Mouse (Mus musculus) small intestine, adult 2 months (tissue): ENCODE data around the gene Rfng.

Source experiments
- CTCF ChIP-seq: fragments of 200-500 bp; IDR thresholded peaks from 2 replicates; pipeline ENCODE4 v1.5.1; 2012; ENCODE audit warnings: low read depth, mild to moderate bottlenecking, control low read depth, inconsistent platforms, low read length, moderate library complexity, mixed read lengths; ENCODE audit not compliant: insufficient replicate concordance, insufficient read length; ENCODE audit errors: extremely low read depth
- POLR2A ChIP-seq: fragments of 200-500 bp; IDR thresholded peaks from 2 replicates; pipeline ENCODE4 v1.6.1; 2012; ENCODE audit warnings: low read depth, mild to moderate bottlenecking, control low read depth, inconsistent platforms, low read length, moderate library complexity

DNA sequence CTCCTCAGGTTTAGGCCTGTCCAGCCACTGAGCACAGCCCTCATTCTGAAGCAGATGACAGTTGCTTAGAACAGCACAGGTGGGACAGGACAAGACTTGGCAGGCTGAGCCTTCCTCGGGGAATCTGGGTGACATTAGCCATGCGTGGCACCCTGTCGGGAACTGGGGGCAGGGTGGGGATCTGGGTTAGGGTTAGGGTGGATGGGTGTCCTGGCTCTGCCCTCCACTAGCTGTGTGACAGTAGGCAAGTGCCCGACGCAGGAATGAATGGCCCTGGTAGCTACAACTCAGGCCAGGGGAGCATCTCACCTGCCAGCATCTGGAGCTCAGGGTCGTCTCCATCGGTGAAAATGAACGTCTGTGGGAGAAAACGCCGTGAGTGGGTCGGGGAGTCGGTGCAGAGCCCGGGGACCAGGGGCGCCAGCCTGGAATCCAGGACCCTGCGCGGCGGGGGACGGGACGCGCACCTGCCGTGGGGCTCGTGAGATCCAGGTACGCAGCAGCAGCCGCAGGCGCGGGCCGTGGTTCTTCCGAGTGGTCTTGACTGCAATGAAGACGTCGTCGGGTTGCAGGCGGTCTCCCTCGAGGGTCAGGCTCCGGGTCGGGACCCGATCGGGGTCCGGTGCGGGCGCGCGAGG, 462 bp downstream of the Rfng start:
- TF ChIP-seq POLR2A (no peak), CTCF (no peak)
